Mouse (Mus musculus) bone marrow, adult 2 months (tissue): ENCODE measurements around the gene Col23a1. TPM values are rescaled to one million over a fixed set of nuclear protein-coding genes. Genes with fewer than 3 reads are reported as not detected.

Experiments used
- H3K27ac ChIP-seq: fragments of 200-500 bp; 2 replicates; pipeline ENCODE4 v1.5.1; 2012; ENCODE audit warnings: low read depth, mild to moderate bottlenecking, control low read depth, inconsistent platforms, low read length; ENCODE audit not compliant: control insufficient read depth, poor library complexity, insufficient read depth
- H3K4me1 ChIP-seq: fragments of 200-500 bp; 2 replicates; pipeline ENCODE4 v1.6.1; 2011; ENCODE audit warnings: low read length; ENCODE audit not compliant: control insufficient read depth, insufficient read depth
- H3K4me3 ChIP-seq: fragments of 200-500 bp; replicated peaks from 2 replicates; pipeline ENCODE3; 2011; ENCODE audit warnings: mild to moderate bottlenecking, low read depth, low read length, control low read depth; ENCODE audit not compliant: control insufficient read depth
- CTCF ChIP-seq: fragments of 200-500 bp; IDR thresholded peaks from 2 replicates; pipeline ENCODE4 v1.5.1; 2011; ENCODE audit warnings: low read length, control low read depth; ENCODE audit not compliant: control insufficient read depth, insufficient read depth
- POLR2A ChIP-seq: fragments of 200-500 bp; IDR thresholded peaks from 2 replicates; pipeline ENCODE4 v1.6.1; 2011; ENCODE audit warnings: low read depth, mild to moderate bottlenecking, control low read depth, low read length, borderline replicate concordance; ENCODE audit not compliant: control insufficient read depth
- WGBS: fragments of 180-500 bp; shearing (Covaris S2); methylation state at CpG from one replicate; pipeline ENCODE4 v1.1.7; 2018; 5-methylcytosine and 5-hydroxymethylcytosine counted together
- polyA plus RNA-seq: library from polyadenylated mRNA; stranded (reverse); fragments of >200 nt; gene quantifications from 2 replicates; pipeline ENCODE4 v1.2.4, GENCODE M21; 2011; ENCODE audit warnings: low replicate concordance; ENCODE audit not compliant: missing spikeins, insufficient read depth, insufficient read length

Gene Col23a1
- polyA plus RNA-seq, 1 experiment = not detected

- TF ChIP-seq POLR2A (no peak), CTCF (no peak)
- no peaks in the 10 kb centered on the region for H3K4me1 ChIP-seq
- 85% methylated on average over 3 of the region's 3 CpGs for WGBS
- no peak overlapping the region for H3K4me3 ChIP-seq
- H3K27ac ChIP-seq = no peak overlapping the region
Observed at GRCm38 (mm10) chr11:51426155-51426554, 136.4 kb downstream of the Col23a1 start.

- WGBS = 63% methylated on average over 16 of the region's 16 CpGs
- Histone ChIP-seq H3K4me3 (no peak overlapping the region), H3K27ac (no peak overlapping the region), H3K4me1 (no peaks in the 10 kb centered on the region)
- no peak for TF ChIP-seq POLR2A
- TF ChIP-seq CTCF = no peak
Observed at GRCm38 (mm10) chr11:51429428-51430179, 139.9 kb downstream of the Col23a1 start.

GRCm38 (mm10) chr11:51430180-51430578 is 140.5 kb downstream of the Col23a1 start:
- no peak overlapping the region for H3K4me3 ChIP-seq
- WGBS = 71% methylated on average over 8 of the region's 8 CpGs
- no peak overlapping the region for H3K27ac ChIP-seq
- H3K4me1 ChIP-seq = no peaks in the 10 kb centered on the region
- TF ChIP-seq CTCF = no peak

- no peaks in the 10 kb centered on the region for H3K4me1 ChIP-seq
- TF ChIP-seq CTCF = no peak
- no peak for TF ChIP-seq POLR2A
- WGBS = 48% methylated on average over 3 of the region's 3 CpGs
- no peak overlapping the region for H3K27ac ChIP-seq
- H3K4me3 ChIP-seq = no peak overlapping the region
Observed at GRCm38 (mm10) chr11:51431287-51431686, 141.6 kb downstream of the Col23a1 start.

- TF ChIP-seq CTCF (no peak), POLR2A (no peak)
- no peak overlapping the region for H3K27ac ChIP-seq
- no peak overlapping the region for H3K4me3 ChIP-seq
- no peaks in the 10 kb centered on the region for H3K4me1 ChIP-seq
- 74% methylated on average over 8 of the region's 8 CpGs for WGBS
Observed at GRCm38 (mm10) chr11:51431968-51432367, 142.2 kb downstream of the Col23a1 start.

GRCm38 (mm10) chr11:51442006-51442405 is 152.3 kb downstream of the Col23a1 start:
- Histone ChIP-seq H3K27ac (no peak overlapping the region), H3K4me1 (no peaks in the 10 kb centered on the region), H3K4me3 (no peak overlapping the region)
- WGBS = 88% methylated on average over 7 of the region's 7 CpGs
- TF ChIP-seq POLR2A (no peak), CTCF (no peak)

GRCm38 (mm10) chr11:51442599-51442998 is 152.9 kb downstream of the Col23a1 start:
- 78% methylated on average over 8 of the region's 8 CpGs for WGBS
- no peak overlapping the region for H3K27ac ChIP-seq
- H3K4me1 ChIP-seq = no peaks in the 10 kb centered on the region
- no peak overlapping the region for H3K4me3 ChIP-seq
- TF ChIP-seq POLR2A = no peak
- no peak for TF ChIP-seq CTCF

GRCm38 (mm10) chr11:51443818-51444217 is 154.1 kb downstream of the Col23a1 start:
- no peaks in the 10 kb centered on the region for H3K4me1 ChIP-seq
- H3K27ac ChIP-seq = no peak overlapping the region
- no peak for TF ChIP-seq CTCF
- no peak for TF ChIP-seq POLR2A
- H3K4me3 ChIP-seq = no peak overlapping the region
- WGBS = 50% methylated on average over 2 of the region's 2 CpGs

GRCm38 (mm10) chr11:51444649-51445048 is 154.9 kb downstream of the Col23a1 start:
- no peak overlapping the region for H3K27ac ChIP-seq
- WGBS = 83% methylated on average over 7 of the region's 7 CpGs
- H3K4me3 ChIP-seq = no peak overlapping the region

More at GRCm38 (mm10) chr11:51444649-51445048, 154.9 kb downstream of the Col23a1 start:
- H3K4me1 ChIP-seq = no peaks in the 10 kb centered on the region
- no peak for TF ChIP-seq POLR2A
- no peak for TF ChIP-seq CTCF
